In genomic region chr1:75494878-75495548, GRCm38 (mm10) we compare ENCODE assay signal across 9 mouse cellular contexts. TPM values are rescaled to one million over a fixed set of nuclear protein-coding genes. Genes with fewer than 3 reads are reported as not detected.
DNase-seq lines count a peak whose midpoint lies in the region; ATAC-seq and TF ChIP-seq lines count a peak whose summit lies in the region.
"Had no signal": no experiment of that assay in that cellular context is flagged by ENCODE, and none has a peak within 500 bp of the region (broad histone marks: within the 10 kb centered on the region; RNA-seq: fewer than 3 reads in every experiment).

No protein-coding gene starts in this region.

- peak; percentile 72 for DNase-seq in adrenal gland, postnatal 14 days
- DNase-seq in adrenal gland, postnatal 25 days, result no peak
- peak; percentile 60 for DNase-seq in urinary bladder, postnatal 14 days (ENCODE audit: low spot score)
- DNase-seq in urinary bladder, adult 2 months (ENCODE audit: low spot score), result no peak
- DNase-seq in forelimb bud, embryonic 11.5 days (ENCODE audit: low read depth, low spot score), result peak; percentile 57
- no peak for DNase-seq in liver, postnatal 0 days
- DNase-seq in yolk sac, embryonic 10.5 days (ENCODE audit: low spot score), result peak; percentile 54
- no peak for DNase-seq in left cerebral cortex, adult 9 months (ENCODE audit: low spot score in 2 of 2)

- peak; percentile 70 for TF ChIP-seq CTCF in liver, postnatal 0 days (IDR thresholded peaks at IDR 0.05; ENCODE audit: low read depth)

- 67% methylated on average over 12 of the region's 12 CpGs for WGBS in liver, postnatal 0 days (ENCODE audit: insufficient replicate concordance)

- no peak overlapping the region for H3K27ac ChIP-seq in liver, postnatal 0 days (ENCODE audit: low read depth)

- H3K36me3 ChIP-seq in liver, postnatal 0 days (replicated peaks; ENCODE audit: insufficient read depth, low read length), result no peaks in the 10 kb centered on the region

- no peaks in the 10 kb centered on the region for H3K4me1 ChIP-seq in liver, postnatal 0 days (ENCODE audit: insufficient read depth)
- H3K4me1 ChIP-seq: heart, embryonic 15.5 days had no signal

- 0 out of 2 replicates have a peak, but pooled peaks have one; percentile 35 for ATAC-seq in liver, postnatal 0 days

- H3K4me2 ChIP-seq in liver, postnatal 0 days (ENCODE audit: low read depth, low read length), result no peak overlapping the region
- H3K4me2 ChIP-seq: heart, embryonic 15.5 days had no signal

- H3K4me3 ChIP-seq in liver, postnatal 0 days (ENCODE audit: low read depth, low read length), result no peak overlapping the region
- H3K4me3 ChIP-seq: heart, embryonic 15.5 days had no signal

- H3K9me3 ChIP-seq in liver, postnatal 0 days (ENCODE audit: low read length), result no peaks in the 10 kb centered on the region
- H3K9me3 ChIP-seq: heart, embryonic 15.5 days had no signal

- no peak overlapping the region for H3K9ac ChIP-seq in liver, postnatal 0 days (replicated peaks)
- H3K9ac ChIP-seq: heart, embryonic 15.5 days had no signal

- TF ChIP-seq EP300 in liver, postnatal 0 days (IDR thresholded peaks at IDR 0.05; ENCODE audit: low read depth), result no peak

- H3K27me3 ChIP-seq in liver, postnatal 0 days (ENCODE audit: insufficient read depth, low read length), result no peaks in the 10 kb centered on the region

RNA-seq across cellular contexts. Expression of gene Obsl1, which starts 11.2 kb away (rescaled TPM):
- 98.3 and 99.4 TPM in 2 replicates for total RNA-seq in adrenal gland, postnatal 14 days (2021)
- total RNA-seq in adrenal gland, postnatal 25 days (2021), result 83.1 and 107 TPM in 2 replicates
- 30.0 and 30.7 TPM in 2 replicates for polyA plus RNA-seq in urinary bladder, adult 2 months (2012; rRNA removed)
- polyA plus RNA-seq in liver, postnatal 0 days (2015; fragmentation: Nextera tagmentation; extraction: Ambion mirVana), result 3.4 and 4.5 TPM in 2 replicates

RNA-seq across cellular contexts. Expression of gene Inha, which starts 11.9 kb away (rescaled TPM):
- 85.9 and 116 TPM in 2 replicates for total RNA-seq in adrenal gland, postnatal 14 days (2021)
- total RNA-seq in adrenal gland, postnatal 25 days (2021), result 42.4 and 44.1 TPM in 2 replicates
- 19.6 and 23.9 TPM in 2 replicates for polyA plus RNA-seq in urinary bladder, adult 2 months (2012; rRNA removed)
- 0.33 and 0.36 TPM in 2 replicates for polyA plus RNA-seq in liver, postnatal 0 days (2015; fragmentation: Nextera tagmentation; extraction: Ambion mirVana)

RNA-seq across cellular contexts. Expression of gene Tmem198, which starts 15.7 kb away (rescaled TPM):
- 2.9 and 3.3 TPM in 2 replicates for total RNA-seq in adrenal gland, postnatal 14 days (2021)
- total RNA-seq in adrenal gland, postnatal 25 days (2021), result 2.8 and 4.1 TPM in 2 replicates
- 1.1 and 1.6 TPM in 2 replicates for polyA plus RNA-seq in urinary bladder, adult 2 months (2012; rRNA removed)
- 0.08 TPM in 1 of 2 replicates, not detected in the other for polyA plus RNA-seq in liver, postnatal 0 days (2015; fragmentation: Nextera tagmentation; extraction: Ambion mirVana)

RNA-seq across cellular contexts. Expression of gene Chpf, which starts 15.9 kb away (rescaled TPM):
- 40.7 and 47.0 TPM in 2 replicates for total RNA-seq in adrenal gland, postnatal 14 days (2021)
- 46.9 and 50.1 TPM in 2 replicates for total RNA-seq in adrenal gland, postnatal 25 days (2021)
- polyA plus RNA-seq in urinary bladder, adult 2 months (2012; rRNA removed), result 65.0 and 69.4 TPM in 2 replicates
- polyA plus RNA-seq in liver, postnatal 0 days (2015; fragmentation: Nextera tagmentation; extraction: Ambion mirVana), result 3.1 and 3.3 TPM in 2 replicates

RNA-seq across cellular contexts. Expression of gene Stk11ip, which starts 26.3 kb away (rescaled TPM):
- 15.4 and 21.7 TPM in 2 replicates for total RNA-seq in adrenal gland, postnatal 14 days (2021)
- 19.2 and 35.4 TPM in 2 replicates for total RNA-seq in adrenal gland, postnatal 25 days (2021)
- polyA plus RNA-seq in urinary bladder, adult 2 months (2012; rRNA removed), result 19.0 and 19.7 TPM in 2 replicates
- polyA plus RNA-seq in liver, postnatal 0 days (2015; fragmentation: Nextera tagmentation; extraction: Ambion mirVana), result 3.3 TPM in 2 replicates

Comparison
In these comparisons a context has a peak if more than half of its experiments do, and no peak if none do; other contexts are left out.
1. DNase-seq: peak in adrenal gland, postnatal 14 days (single experiment), urinary bladder, postnatal 14 days (single experiment), forelimb bud, embryonic 11.5 days (single experiment) and yolk sac, embryonic 10.5 days (single experiment); none in adrenal gland, postnatal 25 days (single experiment), urinary bladder, adult 2 months (single experiment), liver, postnatal 0 days (single experiment) and left cerebral cortex, adult 9 months (0 of 2).